Mouse (Mus musculus): Measurements from ENCODE around the gene Ctnna3.
"Not testable (repeated sequence)": the region's sequence is repeated elsewhere in the genome, so short reads cannot be mapped to it uniquely, and the experiment has no call there.

Gene Ctnna3

DNA sequence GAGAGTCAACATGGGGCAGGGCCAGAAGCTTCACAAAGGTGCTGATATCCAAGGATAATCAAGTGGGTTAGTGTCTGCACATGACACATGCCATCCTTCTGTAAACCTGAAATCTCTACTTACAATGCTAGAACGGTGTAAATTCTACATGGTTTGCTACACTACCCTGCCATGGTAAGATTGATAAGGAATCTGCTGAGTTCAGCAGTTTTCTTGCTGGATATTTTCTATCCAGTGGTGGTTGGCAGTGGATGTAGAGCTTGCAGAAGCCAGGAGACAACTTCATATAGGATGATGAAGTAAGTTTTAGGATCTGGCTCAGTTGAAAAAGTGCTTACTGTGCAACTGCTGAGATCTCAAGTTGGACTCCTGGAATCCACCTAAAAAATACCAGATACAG, 767.7 kb downstream of the Ctnna3 start:
- no peak for DNase-seq (ENCODE audit: low spot score)

- no peak for DNase-seq (ENCODE audit: low spot score)
Measured at GRCm38 (mm10) chr10:64215632-64216031, 785.7 kb downstream of the Ctnna3 start.

- no peak for DNase-seq (ENCODE audit: low spot score)
Measured at GRCm38 (mm10) chr10:64223023-64223422, 793.1 kb downstream of the Ctnna3 start.

DNA sequence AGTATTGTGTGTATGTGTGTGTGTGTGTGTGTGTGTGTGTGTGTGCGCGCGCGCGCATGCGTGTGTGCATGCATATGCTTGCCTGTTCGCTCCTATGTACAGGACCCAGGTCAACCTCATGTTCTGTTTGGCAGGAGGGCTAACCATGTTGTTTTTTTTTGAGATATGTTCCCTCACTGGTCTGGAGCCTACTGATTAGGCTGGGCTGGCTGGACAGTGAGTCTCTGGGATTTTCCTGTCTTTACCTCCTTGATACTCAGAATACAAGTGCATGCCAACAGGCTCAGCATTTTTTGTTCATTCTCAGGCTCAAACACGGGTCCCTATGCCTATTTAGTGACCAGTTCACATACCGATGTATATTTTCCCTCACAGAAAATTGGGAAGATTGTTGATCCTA, 794.1 kb downstream of the Ctnna3 start:
- no peak for DNase-seq (ENCODE audit: low spot score)

DNA sequence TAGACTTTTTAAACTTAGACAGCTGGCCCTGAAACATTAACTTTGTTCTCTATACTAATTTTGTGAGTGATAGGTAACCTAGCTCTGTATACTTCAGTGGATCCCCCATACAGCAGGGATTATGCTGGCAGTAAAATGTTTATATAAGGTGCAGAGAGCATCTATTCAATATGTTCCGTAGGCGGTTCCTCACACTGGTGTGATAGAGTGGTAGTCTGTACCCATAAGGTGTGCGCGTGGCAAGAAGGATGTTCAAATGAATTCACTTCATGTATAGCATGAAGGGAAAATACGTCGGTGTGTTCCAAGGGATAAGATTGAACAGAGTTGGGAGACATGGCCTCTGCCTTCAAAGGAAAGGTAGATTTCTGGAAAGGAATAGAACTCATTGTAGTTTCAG, 794.5 kb downstream of the Ctnna3 start:
- no peak for DNase-seq (ENCODE audit: low spot score)

DNA sequence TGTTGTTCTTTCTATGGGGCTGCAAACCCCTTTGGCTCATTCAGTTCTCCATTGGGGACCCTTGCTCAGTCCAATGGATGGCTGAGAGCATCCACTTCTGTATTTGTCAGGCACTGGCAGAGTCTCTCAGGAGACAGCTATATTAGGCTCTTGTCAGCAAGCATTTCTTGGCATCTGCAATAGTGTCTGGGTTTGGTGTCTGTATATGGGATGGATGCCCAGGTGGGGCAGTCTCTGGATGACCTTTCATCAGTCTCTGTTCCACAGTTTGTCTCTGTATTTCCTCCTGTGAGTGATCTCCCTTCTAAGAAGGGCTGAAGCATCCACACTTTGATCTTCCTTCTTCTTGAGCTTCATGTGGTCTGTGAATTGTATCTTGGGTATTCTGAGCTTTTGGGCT, 795.9 kb downstream of the Ctnna3 start:
- DNase-seq (ENCODE audit: low spot score), result not testable (repeated sequence)

- DNase-seq (ENCODE audit: low spot score), result no peak
Measured at GRCm38 (mm10) chr10:64243421-64243820, 813.5 kb downstream of the Ctnna3 start.

- DNase-seq (ENCODE audit: low spot score), result no peak
Measured at GRCm38 (mm10) chr10:64268156-64268555, 838.3 kb downstream of the Ctnna3 start.

GRCm38 (mm10) chr10:64275143-64275542, 845.2 kb downstream of the Ctnna3 start:
- peak; percentile 10 for DNase-seq (ENCODE audit: low spot score)

GRCm38 (mm10) chr10:64278836-64279235, 848.9 kb downstream of the Ctnna3 start:
- no peak for DNase-seq (ENCODE audit: low spot score)

DNA sequence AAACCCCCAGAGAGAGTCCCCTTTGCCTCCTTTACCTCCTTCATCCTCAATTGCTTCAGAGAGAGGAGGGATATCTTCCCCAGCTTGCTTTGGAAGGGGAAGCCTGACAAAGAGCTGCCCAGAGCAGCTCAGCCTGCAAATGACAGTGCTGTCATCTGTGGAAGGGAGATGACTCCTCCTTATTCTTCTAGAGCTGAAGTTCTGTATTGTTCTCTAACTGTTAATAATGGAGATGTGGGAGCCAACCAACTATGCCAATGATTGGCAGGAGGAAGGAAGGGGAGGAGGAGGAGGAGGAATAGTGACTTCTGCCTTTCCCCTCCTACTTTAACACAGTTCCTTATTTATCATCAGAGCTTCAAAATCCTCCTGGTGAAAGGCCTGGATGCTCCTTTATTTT, 875.9 kb downstream of the Ctnna3 start:
- DNase-seq (ENCODE audit: low spot score), result no peak

- no peak for DNase-seq (ENCODE audit: low spot score)
Measured at GRCm38 (mm10) chr10:64311622-64312292, 881.9 kb downstream of the Ctnna3 start.

- no peak for DNase-seq (ENCODE audit: low spot score)
Measured at GRCm38 (mm10) chr10:64320332-64320731, 890.4 kb downstream of the Ctnna3 start.

DNA sequence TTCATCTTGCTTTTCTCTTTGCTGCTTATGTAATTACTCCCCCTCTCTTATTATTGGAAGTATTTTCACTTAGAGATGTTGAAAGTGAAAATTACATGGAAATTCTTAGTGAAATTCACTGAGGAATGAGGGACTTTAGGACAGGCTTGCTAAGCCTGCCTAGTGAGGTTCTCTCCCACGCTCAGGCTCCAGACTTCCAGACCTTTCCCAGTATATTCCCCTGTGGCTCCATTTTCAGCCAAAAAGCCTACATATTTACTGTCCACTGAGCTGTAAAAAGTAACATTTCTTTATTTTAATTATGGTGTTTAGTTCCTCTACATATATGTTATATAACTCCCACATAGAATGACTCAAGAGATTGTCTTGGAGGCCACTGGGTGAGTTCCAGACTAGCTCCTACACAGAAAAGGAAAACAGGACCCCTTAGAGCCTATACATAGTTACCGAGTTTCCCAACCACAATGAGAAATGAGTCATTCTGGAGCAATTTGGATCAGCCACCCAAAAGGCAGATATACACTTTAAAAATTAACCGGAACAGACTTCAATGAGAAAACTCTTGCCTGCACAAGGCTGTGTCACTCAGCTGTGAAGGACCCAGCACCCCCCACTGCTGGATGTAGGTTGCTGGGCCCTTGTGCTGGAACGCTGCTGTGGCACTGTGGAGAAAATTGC, 912.9 kb downstream of the Ctnna3 start:
- no peak for DNase-seq (ENCODE audit: low spot score)

DNA sequence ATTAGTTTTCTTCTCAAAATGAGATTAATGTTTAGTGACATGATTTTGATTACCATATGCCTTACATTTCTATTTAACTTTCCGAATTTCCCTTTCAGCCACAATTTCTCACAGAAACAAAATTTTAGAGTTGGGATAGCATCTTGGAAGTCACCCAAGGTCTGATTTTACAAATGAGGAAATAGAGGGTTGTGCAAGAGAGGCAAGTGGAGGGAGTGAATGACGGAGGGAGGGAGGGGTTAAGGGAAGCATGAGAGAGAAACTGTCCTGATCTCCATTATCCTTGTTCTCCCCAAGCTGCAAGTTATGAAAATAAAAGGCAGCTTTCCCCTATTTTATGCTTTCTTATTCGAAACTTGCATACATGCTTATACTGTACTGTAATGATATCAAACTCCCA, 943.4 kb downstream of the Ctnna3 start:
- no peak for DNase-seq (ENCODE audit: low spot score)

- DNase-seq (ENCODE audit: low spot score), result no peak
Measured at GRCm38 (mm10) chr10:64377751-64378150, 947.9 kb downstream of the Ctnna3 start.

- DNase-seq (ENCODE audit: low spot score), result no peak
Measured at GRCm38 (mm10) chr10:64396579-64396978, 966.7 kb downstream of the Ctnna3 start.

DNA sequence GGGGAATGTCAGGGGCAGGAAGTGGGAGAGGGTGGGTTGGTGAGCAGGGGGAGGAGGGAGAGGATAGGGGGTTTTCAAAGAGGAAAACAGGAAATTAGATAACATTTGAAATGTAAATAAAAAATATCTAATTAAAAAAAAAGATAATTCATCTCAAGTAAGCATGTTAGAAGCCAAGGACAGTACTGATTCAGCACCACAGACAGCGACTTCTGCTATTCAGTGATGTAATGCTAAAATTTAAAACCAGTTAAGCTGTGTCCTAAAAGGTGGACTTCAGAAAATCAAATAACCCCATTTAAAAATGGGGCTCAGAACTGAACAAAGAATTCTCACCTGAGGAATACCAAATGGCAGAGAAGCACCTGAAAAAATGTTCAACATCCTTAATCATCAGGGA, 988.5 kb downstream of the Ctnna3 start:
- peak; percentile 52 for DNase-seq (ENCODE audit: low spot score)

- DNase-seq (ENCODE audit: low spot score), result no peak
Measured at GRCm38 (mm10) chr10:64438736-64439135, 1008.8 kb downstream of the Ctnna3 start.

- DNase-seq (ENCODE audit: low spot score), result no peak
Measured at GRCm38 (mm10) chr10:64448624-64449023, 1018.7 kb downstream of the Ctnna3 start.

GRCm38 (mm10) chr10:64483281-64483680, 1053.4 kb downstream of the Ctnna3 start:
- DNase-seq (ENCODE audit: low spot score), result no peak

DNA sequence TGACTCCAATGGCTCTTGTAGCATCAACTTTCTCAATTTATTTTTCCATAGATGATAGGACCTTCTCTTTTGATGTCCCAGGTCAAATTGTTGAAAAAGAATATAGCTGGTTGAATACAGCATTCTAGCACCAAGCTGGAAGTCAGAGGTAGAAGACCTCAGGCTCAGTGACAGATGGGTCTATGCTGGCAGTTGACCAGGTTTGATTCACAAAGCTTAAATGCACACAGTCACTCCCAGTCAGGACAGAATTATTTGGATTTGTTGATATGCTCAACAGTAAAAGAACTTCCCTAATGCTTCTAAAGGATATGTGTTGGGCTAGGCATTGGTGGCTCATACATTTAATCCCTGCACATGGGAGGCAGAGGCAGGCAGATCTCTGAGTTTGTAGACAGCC, 1059.6 kb downstream of the Ctnna3 start:
- DNase-seq (ENCODE audit: low spot score), result no peak

DNA sequence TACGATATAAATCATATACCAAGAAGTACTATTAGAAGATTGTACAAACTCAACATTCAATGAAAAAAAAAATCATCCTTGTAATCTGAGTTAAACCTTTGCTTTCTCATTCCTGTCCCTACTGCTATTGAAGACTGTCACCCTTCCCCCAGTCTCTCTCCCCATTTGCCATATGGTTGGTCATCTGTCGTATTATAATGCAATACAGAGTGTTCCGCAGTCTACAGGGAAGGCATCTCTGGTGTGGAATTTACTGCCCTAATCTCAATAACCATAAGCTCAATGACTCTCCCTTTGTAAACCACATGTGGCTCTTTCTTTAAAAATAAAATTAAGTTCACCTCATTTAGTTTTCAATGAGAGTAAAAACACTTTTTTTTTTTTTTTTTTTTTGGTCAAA, 1113.7 kb downstream of the Ctnna3 start:
- DNase-seq (ENCODE audit: low spot score), result peak; percentile 19

GRCm38 (mm10) chr10:64544389-64544788, 1114.5 kb downstream of the Ctnna3 start:
- DNase-seq (ENCODE audit: low spot score), result no peak
